Mouse (Mus musculus) thymus, adult 2 months (tissue): ENCODE results near the gene Galnt14. TPM values are rescaled to one million over a fixed set of nuclear protein-coding genes. Genes with fewer than 3 reads are reported as not detected.

Experiments
- DNase-seq: peaks from one replicate; pipeline ENCODE4 v3.0.0; 2021
- H3K27ac ChIP-seq: fragments of 200-500 bp; 2 replicates; pipeline ENCODE4 v1.5.1; 2012; ENCODE audit warnings: low read length, control low read depth; ENCODE audit not compliant: control insufficient read depth, insufficient read depth
- H3K27me3 ChIP-seq: fragments of 200-500 bp; 2 replicates; pipeline ENCODE4 v1.6.1; 2012; ENCODE audit warnings: mild to moderate bottlenecking, low read length, moderate library complexity, mixed read lengths; ENCODE audit not compliant: control insufficient read depth, insufficient read depth
- H3K36me3 ChIP-seq: fragments of 200-500 bp; 2 replicates; pipeline ENCODE4 v1.6.1; 2012; ENCODE audit warnings: mild to moderate bottlenecking, low read length, moderate library complexity; ENCODE audit not compliant: control insufficient read depth, insufficient read depth
- H3K4me1 ChIP-seq: fragments of 200-500 bp; replicated peaks from 2 replicates; pipeline ENCODE4 v1.6.1; 2012; ENCODE audit warnings: low read length; ENCODE audit not compliant: control insufficient read depth, insufficient read depth
- H3K4me3 ChIP-seq: fragments of 200-500 bp; 2 replicates; pipeline ENCODE4 v1.5.1; 2012; ENCODE audit warnings: mild to moderate bottlenecking, low read length, control low read depth, moderate library complexity; ENCODE audit not compliant: control insufficient read depth, insufficient read depth
- CTCF ChIP-seq: fragments of 200-500 bp; IDR thresholded peaks from 2 replicates; pipeline ENCODE4 v1.5.1; 2012; ENCODE audit warnings: mild to moderate bottlenecking, control low read depth, low read length, moderate library complexity, borderline replicate concordance; ENCODE audit not compliant: control insufficient read depth, poor library complexity, insufficient read depth; ENCODE audit errors: extremely low read depth
- POLR2A ChIP-seq: fragments of 200-500 bp; IDR thresholded peaks from 2 replicates; pipeline ENCODE4 v1.6.1; 2012; ENCODE audit warnings: mild to moderate bottlenecking, low read length, control low read depth, moderate library complexity; ENCODE audit not compliant: control insufficient read depth, poor library complexity, insufficient read depth; ENCODE audit errors: extremely low read depth
- WGBS: fragments of 180-500 bp; shearing (Covaris S2); methylation state at CpG from one replicate; pipeline ENCODE4 v1.1.7; 2018; 5-methylcytosine and 5-hydroxymethylcytosine counted together
- polyA plus RNA-seq: library from polyadenylated mRNA; depleted of rRNA; stranded (reverse); fragments of >200 nt; gene quantifications from 2 replicates; pipeline ENCODE4 v1.2.3, GENCODE M21; 2012

The Galnt14 gene
- polyA plus RNA-seq, 1 experiment = 1.6 TPM

DNA sequence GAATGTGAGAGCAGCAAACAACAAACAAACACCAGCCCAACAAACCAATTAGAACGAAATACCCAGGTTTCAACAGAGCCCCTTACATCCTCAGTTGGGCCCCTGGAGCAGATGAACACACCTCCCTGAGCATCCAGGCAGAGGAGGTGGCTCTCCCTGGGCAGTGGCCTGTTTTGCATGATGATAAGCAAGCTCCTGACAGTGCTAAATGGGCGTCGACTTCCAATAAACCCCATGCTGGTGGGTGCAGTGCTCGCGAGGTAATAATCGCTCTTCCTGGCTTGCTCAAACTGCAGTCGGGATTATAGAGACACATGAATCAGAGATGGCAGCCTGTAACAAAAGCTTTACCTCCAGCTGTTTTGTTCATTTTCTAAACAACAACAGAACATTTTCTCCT is 235.9 kb downstream of the Galnt14 start:
- H3K36me3 ChIP-seq = no peaks in the 10 kb centered on the region
- TF ChIP-seq CTCF (no peak), POLR2A (no peak)
- H3K27ac ChIP-seq = no peak overlapping the region
- 69% methylated on average over 7 of the region's 7 CpGs for WGBS
- no peak overlapping the region for H3K4me3 ChIP-seq
- no peaks in the 10 kb centered on the region for H3K27me3 ChIP-seq
- H3K4me1 ChIP-seq = no peaks in the 10 kb centered on the region
- no peak for DNase-seq

DNA sequence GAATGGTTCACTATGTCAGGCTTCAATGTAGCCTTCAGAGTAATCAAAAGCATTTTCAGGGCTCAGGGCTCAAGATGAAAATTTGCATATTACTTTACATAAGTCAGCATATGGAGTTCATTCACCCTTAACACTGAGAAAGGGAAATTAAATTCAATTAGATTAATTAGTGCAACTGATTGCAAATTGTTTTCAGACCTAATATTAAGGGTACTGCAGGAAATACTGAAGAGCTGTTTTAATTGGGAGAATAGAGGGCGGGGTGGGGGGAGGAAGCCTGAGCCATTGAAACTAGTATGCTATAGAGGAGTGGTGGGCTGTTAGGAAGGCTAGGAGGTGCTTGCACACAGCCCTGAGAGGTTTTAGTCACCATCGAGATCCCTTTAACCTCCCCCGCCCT is 237.2 kb downstream of the Galnt14 start:
- H3K27me3 ChIP-seq = no peaks in the 10 kb centered on the region
- WGBS = 81% methylated on average over 3 of the region's 3 CpGs
- no peak for DNase-seq
- TF ChIP-seq CTCF = no peak
- no peak for TF ChIP-seq POLR2A
- H3K4me1 ChIP-seq = no peaks in the 10 kb centered on the region
- no peak overlapping the region for H3K4me3 ChIP-seq
- H3K36me3 ChIP-seq = no peaks in the 10 kb centered on the region
- H3K27ac ChIP-seq = no peak overlapping the region

DNA sequence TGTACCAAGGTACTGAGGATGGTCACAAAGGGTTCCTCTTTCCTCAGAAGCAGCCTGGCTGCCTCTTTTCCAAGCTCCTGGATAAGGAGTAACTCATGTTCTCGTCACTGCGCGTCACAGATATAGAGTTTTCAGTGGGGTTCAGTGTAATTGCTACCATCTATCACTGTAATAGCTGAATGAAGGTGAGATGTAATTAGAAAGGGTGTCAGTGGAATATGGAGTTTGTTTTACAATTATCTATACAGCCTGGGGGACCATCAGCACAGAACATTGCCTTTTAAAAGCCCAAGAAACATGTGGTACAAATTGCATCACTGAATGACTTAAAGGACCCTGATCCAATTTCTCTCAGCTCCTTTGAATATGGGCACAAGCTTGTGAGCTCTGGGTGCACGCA is 249.4 kb downstream of the Galnt14 start:
- Histone ChIP-seq H3K4me1 (no peaks in the 10 kb centered on the region), H3K27ac (no peak overlapping the region), H3K36me3 (no peaks in the 10 kb centered on the region), H3K27me3 (no peaks in the 10 kb centered on the region), H3K4me3 (no peak overlapping the region)
- 91% methylated on average over 4 of the region's 4 CpGs for WGBS
- no peak for TF ChIP-seq CTCF
- no peak for TF ChIP-seq POLR2A
- DNase-seq = no peak

DNA sequence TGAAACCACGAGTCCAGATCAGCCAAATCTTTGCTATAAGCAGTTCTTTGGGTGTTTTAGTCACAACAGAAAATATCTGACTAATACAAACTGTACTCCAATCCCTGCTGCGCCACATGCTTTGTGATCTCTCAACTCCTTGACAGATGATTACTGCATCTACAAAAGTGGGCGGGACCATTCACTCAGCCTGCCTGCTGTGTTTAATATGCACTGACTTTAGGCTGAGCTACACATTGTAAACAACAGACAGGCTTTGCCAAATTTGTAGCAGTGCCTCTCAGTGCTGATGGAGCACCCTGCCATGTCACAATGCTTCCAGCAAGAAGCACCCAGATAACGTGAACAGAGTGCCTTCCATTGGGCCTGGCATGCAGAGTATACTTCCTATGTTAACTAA is 251.5 kb downstream of the Galnt14 start:
- WGBS = 81% methylated on average over 4 of the region's 4 CpGs
- no peak for TF ChIP-seq CTCF
- no peak for TF ChIP-seq POLR2A
- DNase-seq = no peak
- Histone ChIP-seq H3K27me3 (no peaks in the 10 kb centered on the region), H3K27ac (no peak overlapping the region), H3K36me3 (no peaks in the 10 kb centered on the region), H3K4me3 (no peak overlapping the region), H3K4me1 (no peaks in the 10 kb centered on the region)

DNA sequence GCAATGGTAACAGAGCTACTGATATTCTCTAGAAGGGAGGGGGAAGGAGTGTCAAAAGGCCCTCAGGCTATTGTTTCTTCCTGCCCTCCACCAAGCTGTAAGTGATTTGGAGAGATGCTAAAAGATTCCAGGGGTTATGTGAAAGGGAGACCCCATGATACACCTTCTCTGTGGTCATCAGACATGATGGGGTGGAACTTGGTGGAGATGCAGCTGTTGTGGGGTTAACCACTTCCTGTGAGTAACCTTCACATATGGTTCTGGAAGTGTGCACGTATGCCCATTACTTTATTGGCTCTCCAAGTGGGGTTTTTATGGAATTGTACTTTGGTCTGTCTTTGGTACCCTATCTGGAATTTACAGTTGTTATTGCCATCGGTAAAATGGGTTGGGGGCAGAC is 253.7 kb downstream of the Galnt14 start:
- no peak overlapping the region for H3K27ac ChIP-seq
- H3K36me3 ChIP-seq = no peaks in the 10 kb centered on the region
- no peaks in the 10 kb centered on the region for H3K4me1 ChIP-seq
- no peak for TF ChIP-seq CTCF
- no peak for TF ChIP-seq POLR2A
- WGBS = 52% methylated on average over 2 of the region's 2 CpGs
- no peaks in the 10 kb centered on the region for H3K27me3 ChIP-seq
- no peak overlapping the region for H3K4me3 ChIP-seq
- DNase-seq = no peak

DNA sequence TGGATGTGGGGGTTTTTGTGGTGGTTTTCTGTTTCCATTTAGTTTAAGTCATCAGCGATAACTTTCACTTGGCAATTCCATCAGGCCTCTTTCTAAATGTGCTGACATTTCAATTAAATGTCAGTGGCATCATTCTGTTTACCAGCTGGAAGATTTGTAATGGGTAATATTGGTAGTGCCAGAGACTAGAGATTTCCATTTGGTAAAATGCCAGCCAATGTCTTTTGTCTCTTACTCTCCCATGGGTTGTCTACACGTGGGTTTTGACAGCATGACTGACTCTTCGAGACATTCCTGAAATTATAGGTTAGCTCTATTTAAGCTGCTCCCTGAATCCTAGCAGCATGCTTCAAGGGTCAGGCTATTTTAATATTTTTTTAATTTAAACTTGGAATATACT is 256.6 kb downstream of the Galnt14 start:
- H3K27ac ChIP-seq = no peak overlapping the region
- WGBS = 87% methylated on average over 3 of the region's 3 CpGs
- no peaks in the 10 kb centered on the region for H3K36me3 ChIP-seq
- no peak overlapping the region for H3K4me3 ChIP-seq
- no peak for TF ChIP-seq POLR2A
- no peak for TF ChIP-seq CTCF
- no peak for DNase-seq
- H3K4me1 ChIP-seq = no peaks in the 10 kb centered on the region
- H3K27me3 ChIP-seq = no peaks in the 10 kb centered on the region

DNA sequence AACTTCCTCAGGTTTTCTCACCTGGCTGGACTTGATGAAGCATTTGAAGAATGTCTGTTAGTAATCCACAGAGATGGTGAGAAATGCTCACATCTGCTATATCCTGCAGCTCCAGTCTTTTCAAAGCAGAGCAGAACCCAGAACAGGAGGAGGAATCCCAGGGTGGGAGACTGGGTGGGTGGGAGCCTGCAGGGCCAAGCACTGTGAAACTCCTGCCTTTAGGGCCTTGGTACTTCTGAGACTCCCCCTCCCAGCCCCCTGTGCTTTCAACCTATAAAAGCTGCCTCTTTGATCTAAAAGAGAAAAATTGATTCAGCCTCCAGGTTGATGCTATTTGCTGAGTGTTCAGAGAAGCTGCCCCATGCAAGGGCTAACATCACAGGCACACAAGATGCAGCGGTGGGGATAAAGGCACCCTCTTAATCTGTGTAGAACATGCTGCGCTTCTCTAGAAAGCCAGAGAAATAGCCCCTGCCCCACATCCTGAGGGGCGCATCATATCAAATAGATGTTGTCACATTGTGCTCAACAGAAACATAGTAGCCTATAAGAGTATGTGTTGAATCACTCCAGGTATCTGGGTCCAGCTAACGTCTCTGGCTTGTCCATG is 258.0 kb downstream of the Galnt14 start:
- Histone ChIP-seq H3K4me1 (no peaks in the 10 kb centered on the region), H3K27ac (no peak overlapping the region), H3K36me3 (no peaks in the 10 kb centered on the region), H3K27me3 (no peaks in the 10 kb centered on the region), H3K4me3 (no peak overlapping the region)
- WGBS = 85% methylated on average over 4 of the region's 4 CpGs
- no peak for DNase-seq
- no peak for TF ChIP-seq POLR2A
